Mouse (Mus musculus) retina, embryonic 14.5 days (tissue): ENCODE results near the gene 3425401B19Rik.

Source experiments
- DNase-seq: peaks from one replicate; pipeline ENCODE4 v3.0.0-alpha.2; 2015; ENCODE audit warnings: low spot score

Gene 3425401B19Rik

GRCm38 (mm10) chr14:32685124-32685826 lies at the start of gene 3425401B19Rik:
Gene 3425401B19Rik, minus strand, starts transcription at chr14:32685293.
- no peak for DNase-seq

DNA sequence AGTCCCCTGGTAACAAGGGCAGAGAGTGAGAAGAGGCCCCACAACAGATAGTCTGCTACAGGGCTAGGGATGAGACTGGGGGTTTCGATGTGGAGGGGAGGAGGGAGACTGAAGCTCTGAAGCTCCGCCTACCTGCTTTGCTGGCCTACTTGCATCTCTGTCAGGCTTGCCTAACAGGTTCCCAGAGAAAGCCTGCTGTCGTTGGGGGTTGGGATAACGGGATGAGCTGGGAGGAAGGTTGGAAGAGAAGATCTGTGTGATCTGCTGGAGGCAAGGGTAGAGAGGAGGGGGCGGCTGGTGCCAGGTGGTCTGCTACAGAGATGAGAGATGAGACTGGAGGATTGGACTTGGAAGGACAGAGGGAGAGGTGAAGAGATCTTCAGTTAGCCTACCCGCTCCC lies 47.9 kb upstream of the 3425401B19Rik start:
- peak; percentile 23 for DNase-seq

GRCm38 (mm10) chr14:32726864-32727263 lies 41.8 kb upstream of the 3425401B19Rik start:
- no peak for DNase-seq

- DNase-seq = no peak
Measured at GRCm38 (mm10) chr14:32721461-32721860, 36.4 kb upstream of the 3425401B19Rik start.

- DNase-seq = no peak
Measured at GRCm38 (mm10) chr14:32716763-32717439, 31.8 kb upstream of the 3425401B19Rik start.

DNA sequence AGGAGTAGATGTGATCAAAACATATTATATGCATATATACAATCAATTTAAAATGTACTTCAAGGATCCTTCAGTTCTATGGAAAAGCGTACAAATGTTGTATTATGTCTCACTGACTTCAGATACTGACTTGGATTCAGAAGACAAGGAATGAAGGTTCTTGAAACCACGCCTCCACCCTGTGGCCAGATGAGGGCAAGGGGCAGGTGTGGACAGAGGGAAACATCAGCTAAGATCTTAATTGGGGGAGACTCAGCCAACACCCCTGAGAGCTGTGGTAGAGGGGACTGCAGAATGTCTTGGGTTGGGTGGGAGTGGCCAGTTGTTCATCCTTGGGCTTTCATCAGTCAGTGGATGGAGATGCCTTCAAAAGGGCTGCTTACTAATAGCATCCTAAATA lies 30.4 kb upstream of the 3425401B19Rik start:
- DNase-seq = no peak

DNA sequence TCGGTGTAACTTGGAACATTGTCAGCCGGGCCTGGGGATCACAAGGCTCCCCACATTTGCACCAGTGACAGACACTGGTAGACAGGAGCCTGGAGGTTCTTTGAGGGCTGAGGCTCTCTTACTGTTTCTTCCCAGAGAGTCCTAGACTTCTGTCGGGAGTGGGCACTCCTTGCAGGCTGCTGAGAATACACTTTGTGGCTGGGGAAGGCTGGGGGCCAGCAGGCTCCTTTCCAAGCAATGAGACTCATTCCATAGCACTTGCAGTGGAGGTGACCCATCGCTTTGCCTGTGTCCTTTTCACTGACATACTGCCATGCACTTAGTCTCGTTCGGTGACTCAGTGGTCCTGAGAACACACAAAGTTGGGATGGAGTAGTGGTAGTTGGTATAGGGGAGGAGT lies 30.0 kb upstream of the 3425401B19Rik start:
- no peak for DNase-seq

DNA sequence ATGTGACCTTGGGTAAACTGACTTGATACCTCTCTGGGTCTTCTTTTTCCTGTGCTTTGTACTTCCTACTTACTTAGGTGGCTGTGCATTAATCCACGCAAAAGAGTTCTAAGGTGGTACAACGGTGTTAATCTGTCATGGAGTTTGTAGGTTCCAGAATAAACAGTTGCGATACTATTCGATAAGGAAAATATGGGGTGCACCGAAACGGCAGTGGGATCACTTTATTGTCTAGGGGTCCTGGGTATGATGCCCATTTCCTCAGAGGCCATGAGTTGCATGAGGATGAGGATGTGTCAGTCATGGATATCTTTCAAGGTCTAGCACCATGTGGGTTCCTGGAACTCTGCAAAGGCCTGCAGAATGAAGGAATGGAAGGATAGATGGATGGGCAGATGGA lies 24.8 kb upstream of the 3425401B19Rik start:
- no peak for DNase-seq

- no peak for DNase-seq
Measured at GRCm38 (mm10) chr14:32708756-32709155, 23.7 kb upstream of the 3425401B19Rik start.

DNA sequence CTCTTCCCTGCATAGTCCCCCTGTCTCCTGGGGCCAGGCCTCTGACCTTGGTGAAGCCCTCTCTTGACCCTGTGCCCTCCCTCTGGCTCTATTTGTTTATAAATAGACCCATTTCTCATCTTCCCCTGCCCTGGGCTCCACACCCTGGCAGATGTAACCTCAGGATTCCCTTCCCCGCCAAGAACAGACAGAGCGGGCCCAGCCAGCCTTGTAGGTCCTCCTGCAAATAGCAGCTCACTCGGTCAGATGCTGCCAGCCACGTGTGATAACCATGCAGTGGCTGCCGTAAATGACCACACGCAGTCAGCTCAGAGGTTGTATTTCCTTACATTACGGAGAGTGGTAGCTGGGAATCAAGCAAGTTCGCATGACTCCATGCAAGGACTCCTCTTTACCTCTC lies 22.8 kb upstream of the 3425401B19Rik start:
- no peak for DNase-seq

- peak; percentile 41 for DNase-seq
Measured at GRCm38 (mm10) chr14:32700972-32701371, 15.9 kb upstream of the 3425401B19Rik start.

DNA sequence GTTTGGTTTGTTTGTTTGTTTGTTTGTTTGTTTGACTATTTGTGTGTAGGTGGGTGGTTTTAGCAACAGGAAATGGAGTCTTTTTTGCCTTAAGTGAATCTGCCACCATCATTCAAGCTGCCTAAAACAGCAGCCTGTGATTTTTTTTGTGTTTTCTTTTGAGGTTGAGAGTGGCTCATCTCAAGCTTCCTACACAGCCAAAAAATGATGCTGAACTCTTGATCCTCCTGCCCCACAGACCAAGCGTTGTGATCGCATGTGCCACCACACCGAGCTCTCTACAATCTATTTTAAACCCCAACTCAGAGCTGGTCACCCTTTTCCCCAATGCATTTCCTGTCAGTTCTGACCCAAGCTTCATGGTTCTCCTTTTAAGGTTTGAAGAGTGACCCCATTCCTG lies 13.5 kb upstream of the 3425401B19Rik start:
- DNase-seq = no peak

DNA sequence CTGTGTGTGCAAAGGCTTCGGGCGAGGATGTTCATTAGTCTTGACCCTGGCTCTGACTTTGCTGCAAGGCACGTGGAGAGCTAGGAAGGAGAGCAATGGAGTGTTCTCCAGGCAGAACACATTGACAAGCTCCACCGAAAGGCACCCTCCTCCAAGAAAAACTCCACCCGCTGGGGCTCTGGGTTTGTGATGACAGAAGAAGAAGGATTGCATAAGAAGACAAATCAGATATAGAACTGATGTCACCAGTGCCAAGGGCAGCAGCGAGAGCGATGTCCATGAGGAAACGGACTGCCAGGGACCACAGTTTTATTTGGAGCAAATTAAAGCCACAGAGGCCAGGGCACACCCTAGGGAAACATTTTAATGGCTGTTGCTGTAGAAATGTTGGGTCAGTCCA lies 12.7 kb upstream of the 3425401B19Rik start:
- DNase-seq = no peak

GRCm38 (mm10) chr14:32696344-32696743 lies 11.3 kb upstream of the 3425401B19Rik start:
- no peak for DNase-seq

DNA sequence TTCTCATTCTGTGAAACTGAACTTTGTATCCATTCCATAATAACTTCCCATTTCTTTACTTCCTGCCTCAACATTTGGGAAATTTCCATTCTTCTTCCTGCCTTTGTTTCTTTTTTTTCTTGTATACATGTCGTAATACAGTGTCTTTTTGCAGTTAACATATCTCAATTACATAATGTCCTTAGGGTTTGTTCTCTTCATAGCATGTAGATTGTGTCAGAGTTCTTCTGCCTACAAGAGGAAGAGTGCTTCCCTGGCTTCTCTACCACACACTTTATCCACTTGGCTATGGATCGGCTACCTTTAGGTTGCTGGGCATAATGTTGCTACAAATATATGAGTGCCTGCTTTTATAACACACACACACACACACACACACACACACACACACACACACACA lies 10.8 kb upstream of the 3425401B19Rik start:
- DNase-seq = no peak

DNA sequence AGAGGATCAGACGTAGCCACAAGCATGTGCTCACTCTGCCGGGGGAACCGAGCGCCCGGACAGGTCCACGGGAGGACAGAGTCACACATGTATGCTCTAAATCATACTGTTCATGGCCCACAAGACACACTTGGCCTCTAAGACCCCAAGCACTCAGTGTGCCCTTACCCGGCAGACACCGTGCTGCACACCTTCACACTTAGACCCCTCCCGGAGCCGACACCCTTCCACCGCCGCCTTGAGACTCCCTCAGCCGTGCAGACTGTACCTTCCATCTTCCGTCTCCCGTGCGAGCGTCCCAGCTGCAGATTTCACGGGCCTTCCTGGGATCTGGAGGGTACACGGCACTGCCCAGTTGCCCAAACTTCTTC lies 373 bp downstream of the 3425401B19Rik start:
- no peak for DNase-seq

DNA sequence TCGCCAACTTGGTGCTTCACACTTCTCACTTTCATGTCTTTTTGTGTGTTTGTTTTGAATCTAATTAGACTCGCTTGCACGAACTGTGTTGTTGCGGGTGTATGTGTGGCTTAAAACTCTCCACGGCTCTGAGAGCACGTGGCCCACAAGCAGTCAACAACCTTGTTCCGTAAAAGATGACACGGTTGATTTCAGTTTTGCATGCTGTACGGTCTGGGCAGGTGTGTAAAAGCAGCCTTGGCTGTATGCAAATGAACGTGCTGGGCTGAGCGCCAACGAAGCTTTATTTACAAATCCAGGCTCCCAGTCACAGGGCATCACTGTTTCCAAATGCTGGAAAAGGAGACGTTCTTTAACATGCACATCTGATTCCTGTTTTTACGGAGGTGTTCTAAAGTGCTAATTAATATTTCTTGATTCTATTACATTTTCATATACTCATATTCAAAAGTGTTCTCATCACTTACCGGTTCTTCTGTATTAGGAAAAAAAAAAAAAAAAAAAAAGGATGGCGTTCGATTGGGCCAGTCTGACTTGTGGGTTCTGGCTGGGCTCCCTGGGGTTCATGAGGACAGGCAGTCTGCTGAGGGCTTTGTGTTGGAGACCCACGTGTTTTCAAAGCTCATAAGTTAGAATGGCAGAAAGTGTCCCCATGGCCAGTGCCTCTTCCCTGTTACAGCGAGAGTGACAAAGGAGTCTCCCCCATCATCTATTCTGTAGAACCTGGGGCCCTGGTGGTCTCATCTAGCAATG lies 935 bp downstream of the 3425401B19Rik start:
- DNase-seq = no peak

GRCm38 (mm10) chr14:32683251-32683838 lies 1.7 kb downstream of the 3425401B19Rik start:
- no peak for DNase-seq

DNA sequence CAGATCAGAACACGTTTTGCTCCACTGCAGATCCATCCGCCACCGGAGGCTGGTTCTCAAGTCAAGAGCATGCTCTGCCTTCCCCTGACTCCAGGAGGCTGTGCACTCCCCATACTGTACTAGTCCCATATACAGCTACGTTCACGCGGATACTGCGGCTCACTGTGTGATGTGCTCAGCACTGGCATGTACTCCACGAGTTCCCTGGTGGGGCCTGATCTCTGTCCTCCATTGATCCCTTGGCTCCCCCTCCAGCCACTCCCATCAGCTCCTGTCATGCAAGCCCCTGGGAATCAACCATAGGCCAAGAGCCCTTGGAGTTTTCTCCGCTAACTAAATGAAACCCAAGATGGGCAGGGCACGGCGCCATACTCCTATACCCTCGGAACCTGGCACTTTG lies 2.6 kb downstream of the 3425401B19Rik start:
- no peak for DNase-seq

GRCm38 (mm10) chr14:32681603-32682002 lies 3.5 kb downstream of the 3425401B19Rik start:
- DNase-seq = no peak

GRCm38 (mm10) chr14:32678565-32678964 lies 6.5 kb downstream of the 3425401B19Rik start:
- DNase-seq = no peak

DNA sequence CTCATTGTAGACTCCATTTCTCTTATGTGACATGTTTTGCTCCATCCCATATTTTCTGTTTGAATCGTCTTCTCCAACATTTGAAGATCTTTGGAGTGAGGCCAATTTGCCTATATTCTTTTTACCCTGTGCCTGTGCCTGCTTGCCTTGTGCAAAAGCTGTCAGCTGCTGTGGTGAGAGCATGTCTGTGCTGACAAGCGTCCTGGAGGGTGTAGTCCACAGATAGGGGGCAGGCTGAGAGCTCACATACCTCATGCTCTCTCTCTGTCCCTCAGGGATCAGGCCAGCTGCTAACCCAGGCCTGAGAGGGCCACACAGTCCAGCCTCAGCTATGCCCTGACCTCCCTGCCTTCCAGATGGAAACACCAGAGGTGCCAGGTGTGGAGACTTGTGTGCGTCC lies 11.9 kb downstream of the 3425401B19Rik start:
- DNase-seq = no peak

- no peak for DNase-seq
Measured at GRCm38 (mm10) chr14:32663099-32663498, 22.0 kb downstream of the 3425401B19Rik start.
